In the genomic region with DNA sequence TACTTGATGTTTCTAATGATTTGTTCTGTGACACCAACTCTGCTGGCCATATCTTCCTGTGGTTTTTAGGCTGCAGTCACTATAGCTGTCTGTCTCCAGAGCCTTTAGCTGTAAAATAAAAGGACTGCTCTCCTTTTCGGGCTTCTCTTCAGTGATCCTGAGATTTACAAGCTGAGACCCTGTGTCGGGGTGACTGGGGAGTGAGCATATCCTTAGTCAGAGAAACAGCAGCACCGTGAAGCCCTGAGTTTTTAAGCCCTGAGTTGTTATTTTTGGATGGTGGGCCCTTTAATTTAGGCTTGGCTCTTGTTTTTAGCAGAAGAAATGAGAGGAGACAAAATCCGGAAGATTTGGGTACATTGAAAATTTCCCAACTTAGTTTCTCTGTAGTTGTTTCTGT, we compare ENCODE assay signal across 31 mouse cellular contexts. TPM values are rescaled to one million over a fixed set of nuclear protein-coding genes. Genes with fewer than 3 reads are reported as not detected.
"Had no signal": no experiment of that assay in that cellular context is flagged by ENCODE, and none has a peak within 500 bp of the region (broad histone marks: within the 10 kb centered on the region; RNA-seq: fewer than 3 reads in every experiment).

No protein-coding gene starts in this region.

- ATAC-seq: intestine, embryonic 16.5 days; liver, embryonic 12.5 days; midbrain, embryonic 15.5 days had no signal

- H3K4me3 ChIP-seq: left cerebral cortex, adult 2 months; limb, embryonic 12.5 days; liver, embryonic 12.5 days; liver, embryonic 15.5 days; lung, embryonic 15.5 days; megakaryocyte, embryonic 14.5 days; midbrain, embryonic 12.5 days; midbrain, embryonic 15.5 days; neural tube, embryonic 12.5 days; neural tube, embryonic 15.5 days had no signal

- H3K36me3 ChIP-seq: midbrain, embryonic 15.5 days; neural tube, embryonic 12.5 days; neural tube, embryonic 15.5 days had no signal

- H3K27ac ChIP-seq: left cerebral cortex, adult 2 months; limb, embryonic 12.5 days; liver, embryonic 12.5 days; liver, embryonic 15.5 days; lung, embryonic 15.5 days; midbrain, embryonic 12.5 days; midbrain, embryonic 15.5 days; neural tube, embryonic 12.5 days; neural tube, embryonic 15.5 days; stomach, postnatal 0 days had no signal

- H3K9me3 ChIP-seq: limb, embryonic 12.5 days; liver, embryonic 12.5 days; liver, embryonic 15.5 days; lung, embryonic 15.5 days; megakaryocyte, embryonic 14.5 days; midbrain, embryonic 12.5 days; midbrain, embryonic 15.5 days; neural tube, embryonic 12.5 days; neural tube, embryonic 15.5 days had no signal

- H3K4me1 ChIP-seq: lung, embryonic 15.5 days; midbrain, embryonic 12.5 days; midbrain, embryonic 15.5 days; neural tube, embryonic 12.5 days; neural tube, embryonic 15.5 days had no signal

- H3K4me2 ChIP-seq: limb, embryonic 12.5 days; liver, embryonic 12.5 days; liver, embryonic 15.5 days; lung, embryonic 15.5 days; midbrain, embryonic 12.5 days; midbrain, embryonic 15.5 days; neural tube, embryonic 12.5 days; neural tube, embryonic 15.5 days had no signal

- H3K9ac ChIP-seq: limb, embryonic 12.5 days; liver, embryonic 12.5 days; liver, embryonic 15.5 days; lung, embryonic 15.5 days; midbrain, embryonic 12.5 days; midbrain, embryonic 15.5 days; neural tube, embryonic 12.5 days; neural tube, embryonic 15.5 days had no signal

- DNase-seq: kidney, adult 2 months; kidney, postnatal 10 days; kidney, postnatal 4 days; layer of hippocampus, postnatal 36 days; liver; lung, adult 18-20 months; lung, postnatal 10 days; lung, postnatal 36 days; right cerebral cortex, adult 18-20 months; right cerebral cortex, postnatal 14 days; right cerebral cortex, postnatal 4 days; thymus, adult 2 months; thymus, postnatal 14 days; thymus, postnatal 4 days had no signal

- H3K27me3 ChIP-seq: limb, embryonic 12.5 days; liver, embryonic 12.5 days; liver, embryonic 15.5 days; lung, embryonic 15.5 days; megakaryocyte, embryonic 14.5 days; midbrain, embryonic 12.5 days; midbrain, embryonic 15.5 days; neural tube, embryonic 12.5 days; neural tube, embryonic 15.5 days had no signal

RNA-seq across cellular contexts. Expression of a gene that starts 58.6 kb away (rescaled TPM):
- total RNA-seq: layer of hippocampus, adult 8-10 months; layer of hippocampus, postnatal 10 days; layer of hippocampus, postnatal 36 days; left cerebral cortex, adult 2 months; left cerebral cortex, postnatal 10 days; left cerebral cortex, postnatal 36 days had no signal
- polyA plus RNA-seq: kidney, adult 2 months; limb, embryonic 12.5 days; liver, embryonic 12.5 days; liver, embryonic 15.5 days; lung, embryonic 15.5 days; midbrain, embryonic 12.5 days; midbrain, embryonic 15.5 days; neural tube, embryonic 12.5 days; neural tube, embryonic 15.5 days; stomach, embryonic 14.5 days; stomach, postnatal 0 days; thymus, adult 2 months had no signal
